Mouse (Mus musculus) B cell, adult 62 days (primary cell): ENCODE measurements around the gene Gm49353. TPM values are rescaled to one million over a fixed set of nuclear protein-coding genes. Genes with fewer than 3 reads are reported as not detected.

ENCODE experiments used
- total RNA-seq: library from RNA; stranded (reverse); gene quantifications from 4 replicates; pipeline ENCODE4 v1.2.4, GENCODE M21; 2023

Gene Gm49353
- total RNA-seq = not detected in 4 replicates

DNA sequence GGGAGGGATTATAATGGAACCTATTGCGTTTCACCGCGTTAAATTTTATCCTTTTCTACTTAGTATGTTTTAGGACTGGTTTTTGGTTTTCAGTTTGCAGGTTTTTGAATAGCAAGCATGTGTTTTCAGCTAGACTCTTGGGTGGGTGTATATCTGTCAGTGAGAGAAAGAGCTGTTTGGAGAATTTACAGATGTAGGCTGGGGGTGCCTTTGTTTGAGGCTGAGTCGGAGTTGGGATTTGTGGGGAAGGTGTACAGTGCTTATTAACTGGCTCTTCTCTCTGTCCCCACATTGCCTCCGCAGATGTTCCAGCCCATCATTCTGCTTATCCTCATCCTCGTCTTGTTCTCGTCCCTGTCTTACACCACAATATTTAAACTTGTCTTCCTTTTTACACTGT lies at the start of gene Gm49353:
Gene Gm49353 (plus strand): TSS at position 313 of the 400 bp plus-strand sequence.

DNA sequence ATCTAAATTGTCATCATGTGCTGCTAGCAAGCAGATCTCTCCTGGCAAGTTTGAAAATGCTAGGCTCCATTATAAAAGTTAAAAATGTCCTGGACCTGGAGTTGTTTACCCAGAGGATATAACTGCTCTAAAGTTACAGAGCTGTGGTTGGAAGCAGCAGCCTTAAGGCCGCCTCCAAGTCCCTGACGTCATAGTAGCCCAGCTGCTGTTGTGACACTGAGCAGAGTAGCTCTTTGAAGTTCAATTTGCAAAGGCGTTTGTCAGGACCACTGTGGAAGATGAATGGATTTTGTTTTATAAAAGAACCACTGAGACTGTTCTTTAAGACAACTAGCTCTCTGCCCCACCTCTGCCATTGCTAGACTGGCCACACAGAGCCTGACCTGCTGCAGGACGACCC lies 12.7 kb downstream of the Gm49353 start, which contains the start of gene 9330159F19Rik:
Gene 9330159F19Rik (plus strand): TSS at position 154 of the 400 bp plus-strand sequence.

Other genes with a start within 250 kb of the Gm49353 start
- not detected in 4 replicates for gene 2310057J18Rik, start 212.7 kb upstream of the Gm49353 start, total RNA-seq
- gene Soga3, start 55.1 kb upstream of the Gm49353 start, total RNA-seq = not detected in 4 replicates
- gene 9330159F19Rik, start 12.7 kb downstream of the Gm49353 start, total RNA-seq = not detected in 4 replicates
- 6.3 to 9.2 TPM (median 8.6 TPM) in 4 replicates for gene Echdc1, start 114.2 kb downstream of the Gm49353 start, total RNA-seq
- gene Rnf146, start 163.5 kb downstream of the Gm49353 start, total RNA-seq = 67.9 to 76.5 TPM (median 70.5 TPM) in 4 replicates